Comparison of ENCODE assay signal across 24 mouse cellular contexts in genomic region chr1:84848335-84848734, GRCm38 (mm10).
"Had no signal": no experiment of that assay in that cellular context is flagged by ENCODE, and none has a peak within 500 bp of the region (broad histone marks: within the 10 kb centered on the region; RNA-seq: fewer than 3 reads in every experiment).

No protein-coding gene starts in this region.

- DNase-seq: gastrocnemius, postnatal 14 days; gastrocnemius, postnatal 36 days; heart, adult 18-20 months; heart, postnatal 14 days; heart, postnatal 36 days; kidney, adult 11 months; kidney, adult 8-10 months; kidney, postnatal 10 days; kidney, postnatal 25 days; kidney, postnatal 4 days; layer of hippocampus, adult 9-11 months; liver; liver, embryonic 13.5 days had no signal

- H3K4me3 ChIP-seq: heart, embryonic 13.5 days; heart, embryonic 15.5 days; hindbrain, embryonic 13.5 days; hindbrain, embryonic 15.5 days; left cerebral cortex, adult 2 months; limb, embryonic 10.5 days; limb, embryonic 12.5 days; liver, embryonic 13.5 days; liver, embryonic 15.5 days had no signal

- H3K9ac ChIP-seq: heart, embryonic 13.5 days; heart, embryonic 15.5 days; hindbrain, embryonic 13.5 days; hindbrain, embryonic 15.5 days; limb, embryonic 12.5 days; liver, embryonic 13.5 days; liver, embryonic 15.5 days had no signal

- ATAC-seq: hindbrain, postnatal 0 days had no signal

- H3K4me1 ChIP-seq: heart, embryonic 15.5 days; hindbrain, embryonic 13.5 days; hindbrain, embryonic 15.5 days; limb, embryonic 10.5 days; limb, embryonic 12.5 days had no signal

- H3K4me2 ChIP-seq: heart, embryonic 11.5 days; heart, embryonic 13.5 days; heart, embryonic 15.5 days; hindbrain, embryonic 13.5 days; hindbrain, embryonic 15.5 days; limb, embryonic 12.5 days; liver, embryonic 11.5 days; liver, embryonic 13.5 days; liver, embryonic 15.5 days had no signal

- H3K9me3 ChIP-seq: heart, embryonic 13.5 days; heart, embryonic 15.5 days; hindbrain, embryonic 13.5 days; hindbrain, embryonic 15.5 days; limb, embryonic 10.5 days; limb, embryonic 12.5 days; liver, embryonic 13.5 days; liver, embryonic 15.5 days had no signal

- H3K27me3 ChIP-seq: heart, embryonic 13.5 days; heart, embryonic 15.5 days; hindbrain, embryonic 13.5 days; hindbrain, embryonic 15.5 days; limb, embryonic 12.5 days; liver, embryonic 13.5 days; liver, embryonic 15.5 days had no signal

- H3K36me3 ChIP-seq: heart, embryonic 15.5 days; hindbrain, embryonic 15.5 days; liver, embryonic 13.5 days; liver, embryonic 15.5 days had no signal

- H3K27ac ChIP-seq: heart, embryonic 13.5 days; heart, embryonic 15.5 days; hindbrain, embryonic 13.5 days; hindbrain, embryonic 15.5 days; hindbrain, postnatal 0 days; left cerebral cortex, adult 2 months; limb, embryonic 10.5 days; limb, embryonic 12.5 days; liver, embryonic 13.5 days; liver, embryonic 15.5 days had no signal
